Mouse (Mus musculus) forebrain, postnatal 0 days (tissue): ENCODE measurements at regions not wholly inside any gene's neighbourhood (a gene's known extent, or its start where the extent isn't known, plus 50 kb on each side); places are given as distances from the start of the nearest gene placed in this dataset.
A peak's percentile ranks its signal among the peaks of the same experiment; 100 is the strongest.

Source experiments
- ATAC-seq: fragments of 200-750 bp; cut with Nextera tagmentation; 2 replicates; pipeline ENCODE4 v1.8.0; 2017; ENCODE audit warnings: mild to moderate bottlenecking, moderate library complexity
- DNase-seq: peaks from one replicate; pipeline ENCODE4 v3.0.0-alpha.2; 2015
- H3K27ac ChIP-seq: fragments of 300-500 bp; sonication (generic); 2 replicates; pipeline ENCODE4 v1.5.1; 2014; ENCODE audit warnings: low read depth, mild to moderate bottlenecking, antibody characterized with exemption, low read length, moderate library complexity, mixed read lengths
- H3K27me3 ChIP-seq: fragments of 300-500 bp; sonication (generic); 2 replicates; pipeline ENCODE4 v1.6.1; 2014; ENCODE audit warnings: mild to moderate bottlenecking, low read length, mixed read lengths; ENCODE audit not compliant: insufficient read depth
- H3K36me3 ChIP-seq: fragments of 300-500 bp; sonication (generic); 2 replicates; pipeline ENCODE4 v1.6.1; 2014; ENCODE audit warnings: mild to moderate bottlenecking, moderate library complexity; ENCODE audit not compliant: insufficient read depth
- H3K4me1 ChIP-seq: fragments of 300-500 bp; sonication (generic); 2 replicates; pipeline ENCODE4 v1.6.1; 2014; ENCODE audit warnings: antibody characterized with exemption; ENCODE audit not compliant: insufficient read depth
- H3K4me2 ChIP-seq: fragments of 300-500 bp; sonication (generic); 2 replicates; pipeline ENCODE4 v1.6.1; 2014; ENCODE audit warnings: low read depth, mild to moderate bottlenecking, moderate library complexity
- H3K4me3 ChIP-seq: fragments of 300-500 bp; sonication (generic); 2 replicates; pipeline ENCODE4 v1.5.1; 2014; ENCODE audit warnings: low read depth, low read length, mixed read lengths
- H3K9ac ChIP-seq: fragments of 300-500 bp; sonication (generic); 2 replicates; pipeline ENCODE4 v1.6.1; 2014; ENCODE audit warnings: mild to moderate bottlenecking
- H3K9me3 ChIP-seq: fragments of 300-500 bp; sonication (generic); 2 replicates; pipeline ENCODE4 v1.6.1; 2016; ENCODE audit warnings: low read length
- CTCF ChIP-seq: sonication (generic); IDR thresholded peaks from 2 replicates; pipeline ENCODE4 v1.5.1; 2016; ENCODE audit warnings: antibody characterized with exemption, control low read depth, low read depth
- WGBS: fragments of 180-500 bp; shearing (Covaris S2); extraction: QIAGEN DNeasy Blood & Tissue Kit; methylation state at CpG from one replicate; pipeline ENCODE4 v1.1.7; 2014; 5-methylcytosine and 5-hydroxymethylcytosine counted together

GRCm38 (mm10) chr9:113074866-113075265 is 633.2 kb downstream of the Pdcd6ip start:
- no peaks in the 10 kb centered on the region for H3K36me3 ChIP-seq

GRCm38 (mm10) chr9:113057415-113057814 is 650.6 kb downstream of the Pdcd6ip start:
- Histone ChIP-seq H3K4me3 (no peak overlapping the region), H3K27ac (0 out of 2 replicates have a peak overlapping the region, but pooled peaks have one; percentile 0), H3K9me3 (no peaks in the 10 kb centered on the region), H3K9ac (no peak overlapping the region), H3K27me3 (no peaks in the 10 kb centered on the region), H3K4me1 (no peaks in the 10 kb centered on the region), H3K36me3 (no peaks in the 10 kb centered on the region), H3K4me2 (no peak overlapping the region)
- DNase-seq = peak; percentile 38
- ATAC-seq = no peak
- WGBS = 67% methylated on average over 11 of the region's 11 CpGs
- no peak for TF ChIP-seq CTCF

More at GRCm38 (mm10) chr9:113074866-113075265, 633.2 kb downstream of the Pdcd6ip start:
- TF ChIP-seq CTCF = no peak
- Histone ChIP-seq H3K27ac (no peak overlapping the region), H3K4me2 (no peak overlapping the region), H3K4me1 (no peaks in the 10 kb centered on the region), H3K9ac (no peak overlapping the region), H3K4me3 (no peak overlapping the region), H3K27me3 (no peaks in the 10 kb centered on the region), H3K9me3 (no peaks in the 10 kb centered on the region)
- DNase-seq (no peak), ATAC-seq (no peak)
- WGBS = 81% methylated on average over 3 of the region's 3 CpGs

GRCm38 (mm10) chr9:113044556-113045178 is 663.4 kb downstream of the Pdcd6ip start:
- H3K27me3 ChIP-seq = no peaks in the 10 kb centered on the region
- ATAC-seq (no peak), DNase-seq (no peak)
- no peaks in the 10 kb centered on the region for H3K36me3 ChIP-seq
- WGBS = 79% methylated on average over 4 of the region's 4 CpGs
- H3K4me2 ChIP-seq = no peak overlapping the region
- no peak for TF ChIP-seq CTCF
- no peaks in the 10 kb centered on the region for H3K4me1 ChIP-seq
- H3K9me3 ChIP-seq = no peaks in the 10 kb centered on the region
- H3K27ac ChIP-seq = no peak overlapping the region
- H3K4me3 ChIP-seq = no peak overlapping the region
- no peak overlapping the region for H3K9ac ChIP-seq

- Histone ChIP-seq H3K4me1 (no peaks in the 10 kb centered on the region), H3K4me2 (no peak overlapping the region), H3K27ac (no peak overlapping the region), H3K27me3 (no peaks in the 10 kb centered on the region), H3K9ac (no peak overlapping the region), H3K9me3 (no peaks in the 10 kb centered on the region), H3K36me3 (no peaks in the 10 kb centered on the region), H3K4me3 (no peak overlapping the region)
- DNase-seq (peak; percentile 35), ATAC-seq (peak; percentile 63; the same call in 1 of the 2 replicates)
- no peak for TF ChIP-seq CTCF
- 75% methylated on average over 6 of the region's 6 CpGs for WGBS
These were observed 667.2 kb downstream of the Pdcd6ip start for GRCm38 (mm10) chr9:113040885-113041284.

- DNase-seq = no peak
- Histone ChIP-seq H3K36me3 (no peaks in the 10 kb centered on the region), H3K4me2 (no peak overlapping the region), H3K27ac (no peak overlapping the region), H3K9me3 (no peaks in the 10 kb centered on the region), H3K4me1 (no peaks in the 10 kb centered on the region), H3K4me3 (no peak overlapping the region), H3K9ac (no peak overlapping the region), H3K27me3 (no peaks in the 10 kb centered on the region)
- ATAC-seq = no peak
- WGBS = 69% methylated on average over 5 of the region's 5 CpGs
- no peak for TF ChIP-seq CTCF
These were observed 674.1 kb downstream of the Pdcd6ip start for GRCm38 (mm10) chr9:113033996-113034395.

- DNase-seq = no peak
- H3K27me3 ChIP-seq = no peaks in the 10 kb centered on the region
- 84% methylated on average over 4 of the region's 4 CpGs for WGBS
These were observed 679.0 kb downstream of the Pdcd6ip start for GRCm38 (mm10) chr9:113029091-113029490.

GRCm38 (mm10) chr9:113026904-113027193 is 681.2 kb downstream of the Pdcd6ip start:
- H3K9me3 ChIP-seq = no peaks in the 10 kb centered on the region
- H3K4me2 ChIP-seq = no peak overlapping the region
- DNase-seq (peak; percentile 28), ATAC-seq (no peak)
- no peaks in the 10 kb centered on the region for H3K36me3 ChIP-seq
- H3K4me1 ChIP-seq = no peaks in the 10 kb centered on the region
- WGBS = 79% methylated on average over 4 of the region's 4 CpGs
- no peaks in the 10 kb centered on the region for H3K27me3 ChIP-seq
- peak overlapping the region; percentile 64; the same call in 1 of the 2 replicates for H3K27ac ChIP-seq
- no peak overlapping the region for H3K9ac ChIP-seq
- TF ChIP-seq CTCF = no peak
- no peak overlapping the region for H3K4me3 ChIP-seq

More at GRCm38 (mm10) chr9:113029091-113029490, 679.0 kb downstream of the Pdcd6ip start:
- H3K4me3 ChIP-seq = no peak overlapping the region
- H3K36me3 ChIP-seq = no peaks in the 10 kb centered on the region
- no peaks in the 10 kb centered on the region for H3K4me1 ChIP-seq
- H3K27ac ChIP-seq = no peak overlapping the region
- H3K4me2 ChIP-seq = no peak overlapping the region
- H3K9ac ChIP-seq = no peak overlapping the region
- TF ChIP-seq CTCF = no peak
- no peak for ATAC-seq
- H3K9me3 ChIP-seq = no peaks in the 10 kb centered on the region
